Mouse (Mus musculus): ENCODE measurements around the gene Tango6.
"Not testable (repeated sequence)": the region's sequence is repeated elsewhere in the genome, so short reads cannot be mapped to it uniquely, and the experiment has no call there.

Gene Tango6

DNA sequence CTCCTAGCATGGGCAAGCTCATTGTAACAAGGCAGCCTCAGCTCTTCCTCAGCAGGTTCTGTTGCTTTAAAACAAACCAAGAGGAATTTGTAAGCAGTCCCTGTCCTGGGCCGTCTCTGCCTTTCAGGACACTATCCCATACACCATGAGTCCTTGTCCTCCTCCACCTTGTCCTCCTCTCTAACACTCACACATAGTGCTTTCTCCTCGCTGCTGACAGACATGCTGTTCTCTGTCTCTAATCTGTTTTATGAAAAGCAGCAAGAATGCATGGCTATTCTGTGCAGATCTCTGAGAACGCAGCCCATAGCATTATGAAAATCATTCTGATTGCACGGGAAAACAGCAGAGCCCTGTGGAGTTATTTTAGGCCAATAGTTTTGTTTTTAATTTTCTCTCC lies 78.4 kb downstream of the Tango6 start:
- DNase-seq (ENCODE audit: low spot score in 2 of 2) = no peak

- no peak for DNase-seq (ENCODE audit: low spot score in 2 of 2)
Measured at GRCm38 (mm10) chr8:106761867-106762523, 79.1 kb downstream of the Tango6 start.

DNA sequence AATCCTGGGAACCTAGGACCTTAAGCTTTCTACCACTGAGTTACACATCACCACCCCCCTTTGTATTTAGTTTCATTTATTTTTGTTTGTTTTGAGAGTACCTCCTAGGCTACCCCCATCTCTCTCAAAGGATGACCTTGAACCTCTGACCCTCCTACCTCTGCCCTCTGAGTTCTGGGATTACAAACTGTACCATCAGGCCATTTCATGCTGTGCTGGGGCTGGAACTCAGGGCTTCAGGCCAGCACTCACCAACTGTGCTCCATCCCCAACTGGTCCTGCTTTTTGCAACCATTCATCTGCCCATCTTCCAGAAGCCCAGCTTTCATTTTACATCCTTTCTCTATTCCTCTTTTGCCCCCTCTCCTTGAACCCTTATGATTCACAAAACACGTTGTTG lies 81.7 kb downstream of the Tango6 start:
- no peak for DNase-seq (ENCODE audit: low spot score in 2 of 2)

- no peak for DNase-seq (ENCODE audit: low spot score in 2 of 2)
Measured at GRCm38 (mm10) chr8:106765570-106765969, 82.7 kb downstream of the Tango6 start.

DNA sequence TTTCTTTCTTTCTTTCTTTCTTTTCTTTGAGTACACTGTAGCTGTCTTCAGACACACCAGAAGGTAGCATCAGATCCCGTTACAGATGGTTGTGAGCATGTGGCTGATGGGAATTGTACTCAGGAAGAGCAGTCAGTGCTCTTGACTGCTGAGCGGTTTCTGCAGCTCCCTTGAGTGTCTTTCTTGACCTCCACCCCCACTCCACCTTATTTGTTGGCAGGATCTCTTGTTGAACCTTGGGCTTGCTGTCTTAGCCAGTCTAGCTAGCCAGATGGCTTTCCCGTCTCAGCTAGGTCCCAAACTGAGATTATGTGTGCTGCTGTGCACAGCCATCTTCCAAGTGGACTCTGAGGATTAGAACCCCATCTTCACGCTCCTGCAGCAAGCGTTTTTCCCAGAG lies 83.9 kb downstream of the Tango6 start:
- no peak for DNase-seq (ENCODE audit: low spot score in 2 of 2)

DNA sequence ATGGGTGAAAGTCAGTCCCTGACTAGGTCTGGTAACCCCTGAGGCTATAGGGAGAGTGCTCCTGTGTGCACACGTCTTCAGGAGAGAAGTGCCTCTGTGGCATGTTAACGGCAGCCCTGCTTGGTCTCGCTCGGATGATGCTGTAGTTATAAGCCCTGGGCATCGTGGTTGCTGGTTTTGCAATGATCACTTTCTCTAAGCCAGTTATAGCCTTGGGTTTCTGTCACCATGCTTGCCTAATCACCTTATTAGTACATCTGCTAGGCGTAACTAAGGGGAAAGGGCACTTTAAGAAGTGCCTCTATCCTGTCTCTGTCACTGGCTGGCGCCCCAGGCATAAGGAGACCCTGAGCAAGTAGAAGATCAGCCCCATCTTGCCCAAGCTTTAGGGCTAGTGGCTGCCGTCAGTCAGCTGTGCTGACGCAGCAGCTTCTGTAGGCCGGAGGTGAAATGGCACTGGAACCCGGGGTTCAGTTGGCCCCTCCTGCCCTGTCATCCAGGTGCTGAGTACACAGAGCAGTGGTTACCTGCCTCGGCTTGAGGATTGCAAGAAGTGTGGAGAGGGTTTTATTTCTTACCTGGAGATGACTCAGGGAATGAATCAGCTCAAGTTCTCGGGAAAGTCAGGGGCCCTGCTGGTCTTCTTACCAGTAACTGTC lies 86.4 kb downstream of the Tango6 start:
- no peak for DNase-seq (ENCODE audit: low spot score in 2 of 2)

DNA sequence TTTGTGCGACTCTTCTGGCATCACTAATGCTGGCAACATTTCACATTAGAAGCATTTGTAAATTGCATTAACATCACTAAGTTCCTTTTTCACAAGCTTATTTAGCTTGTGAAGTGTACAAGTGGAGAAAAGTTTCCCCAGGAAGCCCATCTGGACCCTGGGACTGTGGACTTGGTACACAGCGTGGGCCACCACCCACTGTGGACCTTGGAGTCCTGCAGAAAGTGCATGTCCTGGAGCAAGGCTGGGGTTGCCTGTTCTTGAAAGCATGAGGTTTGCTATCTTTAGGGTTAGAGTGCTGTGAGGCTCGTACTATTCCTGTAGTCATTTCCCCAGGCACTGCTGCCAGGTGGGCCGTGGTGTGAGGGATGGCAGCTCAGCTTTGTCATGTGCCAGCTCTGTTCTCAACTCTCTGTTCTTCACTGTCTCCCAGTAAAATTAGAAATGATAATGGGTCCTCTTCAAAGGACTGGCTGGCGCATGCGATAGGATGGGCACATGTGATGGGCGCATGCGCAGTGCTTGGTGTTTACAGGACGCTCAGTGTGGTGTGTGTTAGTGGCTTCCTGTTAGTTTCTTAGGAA lies 87.8 kb downstream of the Tango6 start:
- DNase-seq (ENCODE audit: low spot score in 2 of 2) = peak in 1 of 2 experiments; percentile 17

DNA sequence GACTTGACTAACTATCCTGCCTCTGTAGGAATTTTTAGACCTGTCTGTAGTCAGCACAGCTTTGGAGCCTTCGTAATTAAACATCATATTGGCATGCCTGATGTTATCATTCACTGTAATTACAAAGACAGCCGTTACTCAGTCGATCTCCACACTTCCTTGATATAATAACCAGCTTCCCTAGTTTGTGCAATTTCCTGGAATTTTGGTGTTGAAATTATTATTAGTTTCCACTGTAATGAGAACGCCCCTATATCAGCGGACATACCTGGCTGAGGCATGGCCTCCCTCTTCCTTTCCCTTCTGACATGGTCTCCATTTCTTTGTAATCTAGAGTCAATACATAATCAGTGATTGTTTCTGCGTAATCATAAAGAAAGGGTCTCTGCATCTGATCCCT lies 89.2 kb downstream of the Tango6 start:
- DNase-seq (ENCODE audit: low spot score in 2 of 2) = no peak

DNA sequence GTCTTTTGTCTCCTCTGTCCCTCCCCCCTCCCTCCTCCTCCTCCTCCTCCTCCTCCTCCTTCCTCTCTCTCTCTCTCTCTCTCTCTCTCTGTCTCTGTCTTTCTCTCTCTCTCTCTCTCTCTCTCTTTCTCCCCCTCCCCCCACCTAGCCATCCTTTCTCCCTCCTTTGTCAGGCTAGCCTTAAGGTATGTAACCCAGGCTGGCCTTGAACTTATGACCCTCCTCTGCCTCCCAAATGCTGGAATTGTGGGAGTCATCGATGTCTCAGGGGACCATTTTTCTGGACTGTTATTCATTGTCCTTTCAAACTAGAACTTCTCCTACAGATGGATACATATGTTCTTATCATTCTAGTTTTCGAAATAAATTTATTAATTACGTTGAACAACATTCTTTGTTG lies 89.6 kb downstream of the Tango6 start:
- no peak for DNase-seq (ENCODE audit: low spot score in 2 of 2)

GRCm38 (mm10) chr8:106774567-106775320 lies 91.9 kb downstream of the Tango6 start:
- DNase-seq (ENCODE audit: low spot score in 2 of 2) = no peak

- DNase-seq (ENCODE audit: low spot score in 2 of 2) = no peak
Measured at GRCm38 (mm10) chr8:106789623-106790022, 106.8 kb downstream of the Tango6 start.

- DNase-seq (ENCODE audit: low spot score in 2 of 2) = no peak
Measured at GRCm38 (mm10) chr8:106794820-106795219, 112.0 kb downstream of the Tango6 start.

DNA sequence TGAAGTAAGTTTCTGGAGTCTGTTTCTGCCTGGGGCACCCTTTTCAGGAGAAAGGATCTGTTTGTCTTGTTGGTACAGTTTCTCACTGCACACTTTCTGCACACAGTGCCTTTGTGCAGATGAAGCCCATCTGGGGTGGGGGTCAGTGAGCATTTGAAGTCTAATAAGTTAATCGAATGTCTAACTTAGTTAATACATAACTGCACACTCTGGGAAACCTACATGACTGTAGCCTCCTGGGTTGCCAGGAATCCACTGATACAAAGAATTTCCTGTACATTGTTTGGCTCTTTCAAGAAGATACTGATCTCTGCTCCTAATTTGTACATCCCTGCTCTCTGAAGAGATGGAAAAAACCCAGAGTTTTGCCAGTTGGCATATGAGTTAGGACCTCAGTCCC lies 117.0 kb downstream of the Tango6 start:
- no peak for DNase-seq (ENCODE audit: low spot score in 2 of 2)

GRCm38 (mm10) chr8:106801261-106801660 lies 118.4 kb downstream of the Tango6 start:
- no peak for DNase-seq (ENCODE audit: low spot score in 2 of 2)

GRCm38 (mm10) chr8:106802384-106803137 lies 119.7 kb downstream of the Tango6 start:
- DNase-seq (ENCODE audit: low spot score in 2 of 2) = not testable (repeated sequence)

GRCm38 (mm10) chr8:106805859-106806258 lies 123.0 kb downstream of the Tango6 start:
- DNase-seq (ENCODE audit: low spot score in 2 of 2) = no peak

GRCm38 (mm10) chr8:106807461-106807860 lies 124.6 kb downstream of the Tango6 start:
- no peak for DNase-seq (ENCODE audit: low spot score in 2 of 2)

DNA sequence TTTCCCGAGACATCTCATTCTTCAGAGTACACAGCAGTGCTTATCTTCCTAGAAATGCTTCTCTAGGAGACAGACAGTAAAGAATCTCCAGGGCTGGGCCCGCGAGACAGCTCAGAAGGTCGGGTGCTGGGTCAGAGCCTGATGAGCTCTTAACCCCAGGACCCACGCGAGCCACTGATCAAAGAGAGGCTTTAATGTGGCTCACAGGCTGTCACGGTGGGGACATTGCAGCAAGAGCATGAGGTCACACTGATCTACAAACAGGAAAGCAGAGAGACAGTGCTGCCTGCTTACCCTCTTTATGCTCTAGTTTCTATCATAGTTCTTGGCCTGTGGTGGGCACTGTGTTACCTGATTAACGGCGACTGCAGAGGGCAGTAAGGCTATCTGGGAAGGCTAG lies 126.9 kb downstream of the Tango6 start:
- no peak for DNase-seq (ENCODE audit: low spot score in 2 of 2)

- no peak for DNase-seq (ENCODE audit: low spot score in 2 of 2)
Measured at GRCm38 (mm10) chr8:106810406-106810805, 127.5 kb downstream of the Tango6 start.

GRCm38 (mm10) chr8:106812560-106812959 lies 129.7 kb downstream of the Tango6 start:
- no peak for DNase-seq (ENCODE audit: low spot score in 2 of 2)

DNA sequence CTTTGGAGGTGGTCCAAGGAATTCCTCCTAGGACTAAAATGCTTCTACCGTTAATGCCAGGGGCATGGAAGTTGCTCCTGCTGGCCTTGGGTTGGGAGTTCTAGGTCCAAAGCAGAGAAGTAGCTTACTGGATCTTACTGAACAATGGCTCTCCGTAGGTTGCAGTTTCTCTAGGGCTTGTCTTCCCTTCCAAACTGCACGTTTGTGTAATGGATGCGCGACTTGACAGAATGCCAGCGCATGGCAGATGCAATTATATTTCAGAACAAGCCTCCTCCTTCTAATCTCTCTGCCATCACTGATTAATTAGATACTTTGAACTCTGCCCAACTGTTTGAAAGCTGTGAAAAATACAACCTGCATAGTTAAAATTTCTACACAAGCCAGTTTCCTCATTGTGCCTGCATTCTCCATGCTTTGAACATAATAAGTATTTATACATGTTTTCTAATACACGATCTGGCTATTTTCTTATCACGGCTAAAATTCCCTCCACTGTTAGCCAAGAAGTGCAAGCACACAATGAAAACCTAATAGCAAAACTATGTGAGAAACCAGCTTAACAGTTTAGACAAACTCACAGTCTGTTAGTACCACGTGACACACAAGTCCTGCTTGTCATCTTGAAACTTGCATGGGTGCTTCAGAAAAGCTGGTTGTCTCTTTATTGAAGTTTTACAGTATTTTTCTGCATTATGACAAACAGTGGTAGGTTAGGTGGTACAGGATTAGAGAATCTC lies 133.7 kb downstream of the Tango6 start:
- no peak for DNase-seq (ENCODE audit: low spot score in 2 of 2)

All from frontal cortex, postnatal 10 days (tissue).